Mouse (Mus musculus) cortical plate, adult 2 months (tissue): ENCODE measurements at regions not wholly inside any gene's neighbourhood (a gene's known extent, or its start where the extent isn't known, plus 50 kb on each side); places are given as distances from the start of the nearest gene placed in this dataset.

ENCODE experiments used
- H3K27ac ChIP-seq: fragments of 200-500 bp; 2 replicates; pipeline ENCODE4 v1.5.1; 2012; ENCODE audit warnings: low read length, control low read depth, inconsistent platforms; ENCODE audit not compliant: insufficient read depth
- H3K4me1 ChIP-seq: fragments of 200-500 bp; 2 replicates; pipeline ENCODE4 v1.6.1; 2011; ENCODE audit warnings: low read length; ENCODE audit not compliant: control insufficient read depth, insufficient read depth
- H3K4me3 ChIP-seq: fragments of 200-500 bp; 2 replicates; pipeline ENCODE4 v1.5.1; 2011; ENCODE audit warnings: mild to moderate bottlenecking, low read length, control low read depth; ENCODE audit not compliant: insufficient read depth
- CTCF ChIP-seq: fragments of 200-500 bp; IDR thresholded peaks from 2 replicates; pipeline ENCODE4 v1.5.1; 2011; ENCODE audit warnings: mild to moderate bottlenecking, control low read depth, low read length; ENCODE audit not compliant: insufficient read depth; ENCODE audit errors: extremely low read depth
- POLR2A ChIP-seq: fragments of 200-500 bp; IDR thresholded peaks from 2 replicates; pipeline ENCODE4 v1.6.1; 2011; ENCODE audit warnings: mild to moderate bottlenecking, low read length, control low read depth; ENCODE audit not compliant: insufficient read depth; ENCODE audit errors: extremely low read depth

DNA sequence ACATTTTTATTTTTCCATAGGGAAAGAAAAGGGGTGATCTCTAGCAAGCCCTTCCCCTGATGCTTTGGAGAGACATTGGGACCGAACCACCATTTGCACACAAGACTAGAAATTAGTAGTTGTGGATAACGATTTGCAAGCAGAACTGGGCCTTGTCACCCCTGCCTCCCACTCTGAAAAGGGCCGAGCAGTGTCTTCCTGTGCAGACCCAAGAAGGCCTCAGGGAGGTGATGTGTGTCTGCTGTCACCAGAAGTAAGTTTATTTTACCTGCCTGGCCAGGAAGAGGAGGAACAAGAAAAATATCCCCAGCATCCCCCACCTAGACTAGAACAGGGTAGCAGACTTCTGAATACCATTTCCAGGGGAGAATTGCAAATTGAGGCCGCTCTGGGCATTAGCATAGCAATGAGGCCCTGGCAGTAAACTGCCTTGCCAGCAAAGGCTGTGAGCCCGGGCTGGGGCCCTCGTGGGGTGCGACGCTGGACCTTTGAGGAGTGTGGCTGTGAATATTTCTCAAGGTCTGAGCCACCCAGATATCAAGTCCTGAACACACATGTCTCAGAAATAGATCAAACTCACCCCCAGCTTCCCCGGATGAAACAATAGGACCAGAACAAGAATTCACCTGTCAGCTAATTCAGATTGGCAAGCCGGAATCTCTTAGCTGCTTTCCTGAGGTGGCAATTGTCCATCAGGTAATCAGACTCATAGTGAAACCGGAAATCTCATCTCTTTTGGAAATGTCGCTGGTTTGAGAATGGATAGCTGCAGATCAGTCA is 470.4 kb downstream of the Vrk1 start:
- H3K4me1 ChIP-seq = peaks cover 3% of the 10 kb centered on the region; the same call in 1 of the 2 replicates
- TF ChIP-seq POLR2A (no peak), CTCF (no peak)
- H3K27ac ChIP-seq = no peak overlapping the region
- H3K4me3 ChIP-seq = no peak overlapping the region

DNA sequence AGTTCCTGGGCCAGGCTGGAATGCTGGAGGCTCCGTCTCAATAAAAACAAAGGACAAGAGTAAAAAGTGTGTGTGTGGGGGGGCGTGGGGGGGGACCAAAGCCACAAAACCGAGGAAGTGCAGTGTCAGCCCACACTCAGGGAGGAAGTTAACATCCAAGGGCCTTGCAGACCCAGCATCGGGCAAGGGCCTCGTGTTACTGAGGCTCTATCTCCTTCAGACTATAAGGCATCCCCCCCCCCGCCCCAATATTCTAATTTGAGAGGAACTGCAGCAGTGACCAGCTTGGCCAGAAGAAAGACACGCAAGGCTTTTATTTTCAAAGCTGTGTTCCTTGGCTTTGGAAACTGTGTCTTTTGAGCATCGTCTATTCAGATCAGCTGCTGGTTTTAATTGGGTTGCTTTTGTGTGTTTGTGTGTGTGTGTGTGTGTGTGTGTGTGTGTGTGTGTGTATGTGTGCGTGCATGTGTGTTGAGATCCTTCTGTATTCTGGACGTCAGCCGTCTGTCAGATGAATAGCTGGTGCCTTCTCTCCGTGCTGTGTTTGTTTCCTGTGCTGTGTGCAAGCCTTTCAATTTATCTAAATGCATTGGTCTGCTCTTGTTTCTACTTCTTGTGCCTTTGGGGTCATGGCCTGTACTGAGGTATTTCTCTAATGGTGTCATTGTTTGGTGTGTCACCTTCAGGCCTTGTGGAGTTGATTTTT is 491.7 kb downstream of the Vrk1 start:
- Histone ChIP-seq H3K27ac (no peak overlapping the region), H3K4me3 (no peak overlapping the region), H3K4me1 (no peaks in the 10 kb centered on the region)
- TF ChIP-seq CTCF = no peak
- TF ChIP-seq POLR2A = no peak

DNA sequence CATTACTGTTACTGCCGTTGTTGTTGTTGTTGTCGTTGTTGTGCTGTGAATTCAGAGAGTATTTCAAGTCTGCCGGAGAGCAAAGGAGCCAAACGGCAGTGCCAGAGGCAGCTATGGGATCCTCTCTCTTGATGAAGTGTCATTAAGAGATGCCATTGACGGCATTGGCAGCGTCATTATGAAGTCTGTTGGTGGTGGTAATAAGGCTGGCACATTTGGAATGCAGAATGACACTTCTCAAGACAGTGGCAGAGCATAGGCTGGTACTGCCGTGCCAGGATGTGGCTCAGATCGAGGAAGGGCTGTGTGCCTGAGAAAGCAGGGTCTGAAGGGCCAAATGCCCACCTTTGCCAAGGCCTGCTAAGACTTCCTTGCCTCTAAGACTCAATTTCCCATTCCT is 494.3 kb downstream of the Vrk1 start:
- H3K27ac ChIP-seq = no peak overlapping the region
- no peak overlapping the region for H3K4me3 ChIP-seq
- H3K4me1 ChIP-seq = no peaks in the 10 kb centered on the region
- no peak for TF ChIP-seq POLR2A

DNA sequence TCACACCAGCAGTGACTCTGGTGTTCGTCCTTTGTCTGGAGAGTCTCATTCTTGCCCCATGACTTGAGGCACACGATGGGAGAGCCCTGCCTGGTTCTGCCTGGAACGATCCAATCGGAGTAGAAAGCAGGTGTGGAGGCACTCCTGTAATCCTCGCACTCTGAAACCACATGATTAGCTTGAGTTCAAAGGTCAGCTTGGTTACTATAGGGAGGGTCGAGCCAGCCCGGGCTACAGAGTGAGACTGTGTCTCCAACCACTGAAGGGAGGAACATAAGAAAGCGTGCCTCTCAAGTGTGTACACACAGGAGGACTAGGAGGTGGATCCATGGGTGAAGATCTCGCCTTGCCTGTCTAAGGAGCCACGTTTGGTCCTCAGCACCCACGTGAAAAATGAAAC is 504.0 kb downstream of the Vrk1 start:
- no peaks in the 10 kb centered on the region for H3K4me1 ChIP-seq
- no peak overlapping the region for H3K4me3 ChIP-seq
- TF ChIP-seq CTCF (no peak), POLR2A (no peak)
- no peak overlapping the region for H3K27ac ChIP-seq

DNA sequence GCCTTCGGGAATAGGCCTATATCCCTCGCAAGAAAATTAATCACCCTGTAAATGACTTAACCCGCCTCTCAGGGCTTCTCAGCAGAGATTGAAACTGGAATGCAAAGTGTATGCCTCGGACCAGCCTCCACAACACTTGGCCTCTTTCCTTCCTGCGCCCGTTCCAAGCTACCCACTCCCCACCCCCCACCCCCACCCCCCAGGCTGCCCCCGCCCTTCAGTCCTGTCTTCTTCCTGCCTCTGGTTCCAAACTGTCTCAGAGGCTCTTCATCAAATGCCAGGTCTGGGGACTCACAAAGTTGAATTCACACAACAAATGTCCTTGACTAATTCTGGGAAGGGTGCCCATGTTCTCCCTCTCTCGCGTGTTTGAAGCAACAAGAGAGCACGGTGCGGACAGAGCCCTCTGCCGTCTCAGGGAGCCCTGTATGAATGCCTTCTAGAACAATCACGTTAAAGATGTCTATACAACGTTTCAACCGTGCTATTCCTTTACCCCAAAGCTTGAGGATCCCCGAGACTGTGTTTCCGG is 505.3 kb downstream of the Vrk1 start:
- no peak for TF ChIP-seq CTCF
- no peak for TF ChIP-seq POLR2A
- no peak overlapping the region for H3K27ac ChIP-seq

DNA sequence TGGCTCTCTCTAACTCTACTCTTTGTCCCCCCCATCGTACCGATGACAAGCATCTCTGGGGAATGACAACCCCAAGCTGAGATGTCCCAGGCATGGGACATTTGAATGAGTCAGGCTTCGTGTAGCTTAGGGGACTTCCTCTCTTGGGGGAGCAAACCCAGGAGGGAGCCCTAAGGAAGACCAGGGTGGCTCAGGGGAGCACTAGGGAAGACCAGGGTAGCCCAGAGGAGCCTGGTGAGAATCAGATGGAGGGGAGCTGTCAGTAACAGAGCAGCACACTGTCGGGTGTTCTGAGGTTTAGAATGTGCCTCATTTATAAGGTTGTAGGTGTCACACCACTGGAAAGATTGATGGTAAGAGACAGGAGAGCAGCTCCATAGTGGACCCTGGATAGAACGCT is 509.1 kb downstream of the Vrk1 start:
- Histone ChIP-seq H3K27ac (no peak overlapping the region), H3K4me3 (no peak overlapping the region), H3K4me1 (no peaks in the 10 kb centered on the region)
- TF ChIP-seq POLR2A = no peak
- TF ChIP-seq CTCF = no peak

More for the DNA sequence above, 505.3 kb downstream of the Vrk1 start:
- no peak overlapping the region for H3K4me3 ChIP-seq
- H3K4me1 ChIP-seq = no peaks in the 10 kb centered on the region

DNA sequence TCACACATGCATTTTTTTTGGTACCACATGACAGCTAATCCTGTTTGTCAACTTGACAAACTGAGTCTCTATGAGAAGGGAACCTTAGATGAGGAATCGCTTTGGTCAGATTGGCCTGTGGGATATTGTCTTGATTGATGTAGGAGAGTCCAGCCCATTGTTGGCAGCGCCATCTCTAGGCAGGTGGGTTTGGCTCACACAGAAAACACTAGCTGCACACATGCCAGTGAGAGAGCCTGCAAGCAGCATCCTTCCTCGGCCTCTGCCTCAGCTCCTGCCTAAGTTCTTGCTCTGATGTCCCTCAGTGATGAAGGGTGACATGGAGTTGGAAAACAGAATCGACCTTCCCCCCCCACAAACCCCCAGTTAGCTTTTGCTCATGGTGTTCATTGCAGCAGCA is 514.4 kb downstream of the Vrk1 start:
- no peaks in the 10 kb centered on the region for H3K4me1 ChIP-seq
- TF ChIP-seq POLR2A = no peak
- TF ChIP-seq CTCF = no peak
- H3K4me3 ChIP-seq = no peak overlapping the region
- no peak overlapping the region for H3K27ac ChIP-seq

DNA sequence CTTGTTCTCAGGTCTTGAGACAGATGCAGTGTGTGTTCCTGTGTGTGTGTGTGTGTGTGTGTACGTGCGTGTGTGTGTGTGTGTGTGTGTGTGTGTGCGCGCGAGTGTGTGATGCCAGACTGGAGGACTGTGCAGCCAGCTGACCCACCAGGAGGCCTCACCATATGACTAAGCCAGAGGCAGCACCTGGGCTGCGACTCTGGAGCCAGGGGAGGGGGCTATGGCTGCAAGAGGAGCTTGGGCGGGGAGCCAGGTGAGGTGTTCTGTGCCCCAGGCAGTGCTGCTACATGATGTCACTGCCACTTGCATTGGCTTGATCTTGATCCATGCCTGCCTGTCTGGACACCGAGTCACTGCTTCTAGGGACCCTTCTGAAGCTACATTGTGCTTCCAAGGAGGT is 517.1 kb downstream of the Vrk1 start:
- H3K4me1 ChIP-seq = no peaks in the 10 kb centered on the region
- H3K27ac ChIP-seq = no peak overlapping the region
- H3K4me3 ChIP-seq = no peak overlapping the region
- TF ChIP-seq CTCF = no peak
- no peak for TF ChIP-seq POLR2A

DNA sequence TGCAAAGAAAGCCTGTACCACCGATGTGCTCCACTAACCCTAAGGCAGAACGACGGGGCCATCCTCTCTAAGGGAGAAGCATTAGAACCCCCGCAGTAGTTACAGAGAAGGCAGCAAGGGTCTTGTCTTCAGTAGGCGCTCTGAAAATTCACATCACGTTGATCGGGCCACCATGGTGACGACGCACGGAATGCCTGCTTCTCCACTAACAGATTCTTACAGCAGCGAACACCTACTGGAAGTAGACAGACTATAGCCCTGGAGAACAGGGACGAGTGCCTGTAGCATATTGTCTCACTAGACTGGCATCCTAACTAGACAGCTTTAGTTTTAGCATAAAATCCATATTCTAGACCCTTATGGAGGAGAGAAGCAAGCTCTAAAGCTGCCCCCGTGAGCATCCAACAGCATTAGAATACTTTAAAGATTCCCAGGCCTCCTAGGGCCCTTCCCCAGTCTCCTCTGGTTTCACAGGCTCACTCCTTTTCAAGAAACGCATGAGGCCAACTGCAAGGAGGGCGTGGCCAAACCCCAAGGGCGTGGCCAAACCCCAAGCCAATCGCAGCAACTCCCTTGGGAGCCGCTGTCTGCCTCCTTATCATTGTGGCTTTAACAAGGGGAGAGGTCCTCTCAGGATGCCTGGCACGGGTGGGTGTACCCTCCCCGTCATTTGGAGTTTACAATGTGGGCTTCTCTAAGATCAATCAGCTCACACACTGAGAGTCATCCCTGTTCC is 517.8 kb downstream of the Vrk1 start:
- no peak overlapping the region for H3K4me3 ChIP-seq
- no peak overlapping the region for H3K27ac ChIP-seq
- TF ChIP-seq POLR2A (no peak), CTCF (no peak)
- H3K4me1 ChIP-seq = no peaks in the 10 kb centered on the region

DNA sequence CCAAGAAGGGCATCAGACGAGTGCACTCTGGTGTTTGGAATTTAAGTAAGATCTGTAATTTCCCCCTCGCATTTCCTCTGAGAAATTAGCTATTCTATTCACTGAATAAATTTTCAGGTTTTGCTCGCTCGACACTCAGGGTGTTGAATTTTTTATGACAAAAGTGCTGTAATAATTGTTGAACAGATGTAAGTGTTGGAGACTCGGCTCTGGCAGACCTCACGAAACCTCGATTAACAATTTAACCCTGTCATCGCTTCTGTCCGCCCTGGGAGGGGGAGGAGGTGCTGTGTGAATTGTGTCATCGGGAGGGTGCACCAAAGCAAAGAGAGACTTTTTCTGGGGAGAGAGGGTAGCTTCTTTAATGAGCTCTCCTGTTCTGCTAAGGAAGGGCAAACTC is 518.5 kb downstream of the Vrk1 start:
- H3K27ac ChIP-seq = no peak overlapping the region
- no peak overlapping the region for H3K4me3 ChIP-seq
- H3K4me1 ChIP-seq = no peaks in the 10 kb centered on the region
- TF ChIP-seq POLR2A (no peak), CTCF (no peak)

DNA sequence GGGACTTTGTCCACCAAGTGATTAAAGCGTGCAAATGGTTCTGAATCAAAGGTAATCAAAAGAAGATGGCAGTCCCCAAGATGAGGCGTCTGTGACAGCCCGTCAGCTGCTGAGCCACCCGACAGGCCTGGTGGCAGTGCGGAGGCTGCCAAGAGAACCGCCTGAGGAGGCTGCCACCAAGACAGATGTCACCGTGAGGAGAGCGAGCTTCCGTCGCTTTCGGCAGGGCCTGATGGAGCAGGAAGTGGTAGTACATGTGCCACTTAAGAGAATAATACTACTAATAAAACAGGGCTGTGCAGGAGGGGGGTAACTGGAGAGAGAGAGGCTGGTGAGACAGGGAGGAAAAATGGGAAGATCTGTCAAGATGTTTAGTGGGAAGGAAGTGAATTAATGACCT is 519.1 kb downstream of the Vrk1 start:
- no peak for TF ChIP-seq POLR2A
- no peak for TF ChIP-seq CTCF
- Histone ChIP-seq H3K27ac (no peak overlapping the region), H3K4me3 (no peak overlapping the region), H3K4me1 (no peaks in the 10 kb centered on the region)
